Mouse (Mus musculus) kidney, postnatal 4 days (tissue): ENCODE measurements at regions not wholly inside any gene's neighbourhood (a gene's known extent, or its start where the extent isn't known, plus 50 kb on each side); places are given as distances from the start of the nearest gene placed in this dataset.

ENCODE experiments used
- DNase-seq, 2 experiments: peaks; one replicate each; pipeline ENCODE4 v3.0.0; 2021; ENCODE audit warnings: mixed read lengths in 2 of 2

- DNase-seq: peak; percentile 20 to 52
These were observed 190.5 kb downstream of the Prkcq start for GRCm38 (mm10) chr2:11362205-11362994.

GRCm38 (mm10) chr2:11359280-11359679 is 187.4 kb downstream of the Prkcq start:
- DNase-seq: no peak

- DNase-seq: no peak
These were observed 184.8 kb downstream of the Prkcq start for GRCm38 (mm10) chr2:11356714-11357113.

GRCm38 (mm10) chr2:11355594-11355993 is 183.7 kb downstream of the Prkcq start:
- no peak for DNase-seq
